Mouse (Mus musculus) kidney, postnatal 4 days (tissue): ENCODE data around the gene Cckbr.
"Not testable (repeated sequence)": the region's sequence is repeated elsewhere in the genome, so short reads cannot be mapped to it uniquely, and the experiment has no call there.

ENCODE experiments used
- DNase-seq, 2 experiments: peaks; one replicate each; pipeline ENCODE4 v3.0.0; 2021; ENCODE audit warnings: mixed read lengths in 2 of 2

Gene Cckbr

DNA sequence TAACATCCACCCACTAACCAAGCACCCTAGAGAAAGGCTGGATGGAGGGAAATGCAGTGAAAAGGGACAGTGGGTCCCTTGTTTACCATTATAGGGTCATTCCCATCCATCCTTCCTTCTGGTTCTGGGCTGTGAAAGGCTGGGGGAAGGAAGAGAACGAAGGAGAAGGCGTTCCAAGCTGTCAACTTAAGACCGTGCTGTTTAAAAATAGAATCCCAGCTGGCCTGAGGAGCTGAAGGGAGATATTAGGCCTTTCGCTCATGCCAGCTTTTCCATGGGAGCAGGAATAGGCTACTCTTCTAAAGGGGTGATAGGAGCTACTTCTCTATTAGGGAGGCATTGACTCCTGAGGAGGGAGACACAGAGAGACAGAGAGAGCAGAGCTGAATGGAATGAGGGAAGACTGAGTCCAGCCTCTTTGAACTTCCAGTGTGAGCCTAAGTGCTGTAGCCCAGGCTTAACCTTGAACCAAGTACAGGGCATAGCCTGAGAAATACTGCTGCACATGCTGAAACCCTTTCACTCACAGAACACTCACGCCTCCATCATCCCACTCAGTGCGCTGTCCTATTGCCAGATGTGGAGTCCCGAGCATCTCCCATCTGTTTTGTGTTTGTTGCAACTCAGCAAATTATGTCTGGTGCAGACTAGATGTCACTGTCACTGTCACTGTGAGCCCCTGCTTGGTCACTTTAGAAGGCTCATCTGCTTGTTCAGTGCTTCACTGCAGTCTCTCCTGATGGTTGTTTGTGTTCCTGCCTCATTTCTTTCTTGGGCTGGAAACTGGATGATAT lies 12.6 kb downstream of the Cckbr start:
- no peak for DNase-seq

DNA sequence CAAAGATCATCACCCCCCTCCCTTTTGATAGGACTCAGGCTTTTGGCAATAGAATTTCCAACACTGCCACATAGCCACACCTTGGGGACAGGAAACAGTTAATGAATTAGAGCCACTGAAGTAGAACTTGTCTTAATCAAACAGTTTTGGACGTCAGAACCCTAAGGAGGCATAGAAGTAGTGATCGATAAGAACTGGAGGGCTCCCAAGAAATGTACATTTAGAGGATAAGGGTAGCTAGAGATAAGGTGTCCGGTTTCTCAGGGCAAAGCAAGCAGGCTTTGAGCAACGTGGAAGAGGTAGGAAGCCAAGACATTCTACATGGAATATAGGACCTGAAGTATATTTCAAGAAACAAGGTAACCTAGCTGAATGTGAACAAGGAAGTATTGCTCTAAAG lies 15.9 kb downstream of the Cckbr start:
- DNase-seq: no peak

DNA sequence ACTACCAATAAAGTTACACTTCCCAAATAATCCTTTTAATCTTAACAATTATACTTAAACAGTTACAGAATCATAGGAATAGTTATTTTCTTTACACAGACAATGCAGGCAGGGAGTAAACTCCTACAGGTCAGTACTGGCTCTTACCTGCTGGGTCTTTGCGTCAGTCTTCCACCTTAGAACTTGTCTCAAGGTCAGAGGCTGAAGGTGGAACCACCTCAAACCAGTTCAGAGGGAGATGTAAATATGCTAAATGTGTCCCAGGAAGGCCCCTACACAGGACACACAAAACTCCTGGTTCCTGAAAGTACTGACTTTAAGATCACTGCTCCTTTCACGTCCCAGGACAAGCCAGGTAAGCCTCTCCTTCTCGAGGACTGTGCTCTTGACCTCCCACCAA lies 19.5 kb downstream of the Cckbr start:
- DNase-seq: no peak

GRCm38 (mm10) chr7:105453345-105453744 lies 27.8 kb downstream of the Cckbr start:
- not testable (repeated sequence) for DNase-seq

- DNase-seq: no peak
Observed at GRCm38 (mm10) chr7:105458546-105458945, 33.0 kb downstream of the Cckbr start.

DNA sequence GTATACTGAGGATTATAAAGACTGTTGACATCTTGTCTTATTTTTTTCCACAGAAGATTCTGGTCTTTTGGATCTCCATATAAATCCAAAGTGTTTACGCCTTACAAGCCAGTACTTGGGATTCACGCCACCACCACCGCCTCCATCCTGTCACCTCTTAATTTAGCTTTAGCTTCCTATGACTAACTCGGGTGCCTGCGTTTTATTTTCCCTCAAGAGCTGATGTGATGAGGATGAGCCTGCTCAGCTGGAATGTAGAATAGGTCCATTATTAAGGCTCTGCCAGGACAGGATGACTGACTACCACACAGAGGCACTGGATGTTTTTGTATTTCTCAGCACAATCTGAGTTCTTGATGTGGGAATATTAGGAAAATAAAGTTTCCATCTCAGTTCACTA lies 40.0 kb downstream of the Cckbr start:
- not testable (repeated sequence) for DNase-seq

- DNase-seq: no peak
Observed at GRCm38 (mm10) chr7:105472607-105473006, 47.1 kb downstream of the Cckbr start.

DNA sequence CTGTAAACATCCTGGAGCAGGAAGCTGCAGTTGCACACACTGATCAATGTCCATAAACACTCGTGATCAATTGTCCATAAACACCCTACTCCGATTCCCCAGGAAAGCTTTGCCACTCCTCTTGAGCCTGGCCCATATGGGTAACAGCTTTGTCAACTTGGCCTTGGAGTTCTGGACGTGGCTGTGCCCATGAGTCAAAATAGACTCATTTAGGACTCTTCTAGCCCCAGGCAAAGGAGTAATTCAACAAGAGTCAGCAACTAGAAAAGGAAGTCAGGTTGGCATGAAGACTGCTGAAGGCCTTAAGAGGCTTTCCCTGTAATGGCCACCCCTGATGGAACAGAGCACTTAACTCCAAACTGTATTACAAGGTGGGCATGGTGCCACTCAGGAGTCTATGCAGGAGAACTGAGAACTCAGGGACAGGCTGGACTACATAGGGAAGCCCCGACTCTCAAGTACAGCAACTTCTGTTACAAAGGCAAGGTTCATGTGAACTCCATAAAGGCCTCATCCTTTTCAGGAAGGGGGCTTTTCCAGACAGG lies 49.3 kb downstream of the Cckbr start:
- DNase-seq: no peak

GRCm38 (mm10) chr7:105475396-105475949 lies 49.9 kb downstream of the Cckbr start:
- DNase-seq: no peak

DNA sequence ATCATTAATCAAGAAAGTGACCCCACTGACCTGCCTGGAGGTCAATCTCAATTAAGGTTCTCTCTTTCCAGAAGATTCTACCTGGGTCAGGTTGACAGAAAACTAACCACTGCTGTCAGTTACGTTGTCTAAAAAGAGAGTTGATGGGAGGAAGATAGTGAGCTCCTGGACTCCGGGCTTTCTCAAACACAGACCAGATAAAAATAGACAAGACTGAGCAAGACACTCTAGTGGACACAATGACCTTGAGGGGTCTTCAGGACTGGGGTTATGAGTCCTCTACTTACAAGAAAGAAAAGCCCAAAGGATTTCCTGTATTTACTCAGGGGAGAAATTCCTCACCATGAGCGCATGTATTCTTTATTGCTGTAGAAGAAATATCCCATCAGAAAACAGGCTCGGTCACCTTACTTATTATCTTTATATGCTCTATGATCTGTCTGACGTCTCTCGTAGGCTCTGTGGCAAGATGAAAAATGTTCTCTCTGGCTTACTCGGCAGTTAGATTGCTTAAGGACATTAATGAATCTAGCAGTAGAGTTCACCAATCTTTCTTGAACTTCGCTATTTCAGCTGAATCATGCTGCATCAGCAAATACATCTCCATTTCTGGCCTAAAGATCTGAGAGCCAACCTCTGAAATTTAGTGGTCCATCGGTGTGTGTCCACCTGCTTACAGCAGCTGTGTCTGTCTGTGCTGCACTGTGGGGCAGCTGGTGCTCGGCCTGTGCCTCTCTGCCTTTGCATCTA lies 51.3 kb downstream of the Cckbr start:
- no peak for DNase-seq

- no peak for DNase-seq
Observed at GRCm38 (mm10) chr7:105477433-105477700, 51.8 kb downstream of the Cckbr start.

DNA sequence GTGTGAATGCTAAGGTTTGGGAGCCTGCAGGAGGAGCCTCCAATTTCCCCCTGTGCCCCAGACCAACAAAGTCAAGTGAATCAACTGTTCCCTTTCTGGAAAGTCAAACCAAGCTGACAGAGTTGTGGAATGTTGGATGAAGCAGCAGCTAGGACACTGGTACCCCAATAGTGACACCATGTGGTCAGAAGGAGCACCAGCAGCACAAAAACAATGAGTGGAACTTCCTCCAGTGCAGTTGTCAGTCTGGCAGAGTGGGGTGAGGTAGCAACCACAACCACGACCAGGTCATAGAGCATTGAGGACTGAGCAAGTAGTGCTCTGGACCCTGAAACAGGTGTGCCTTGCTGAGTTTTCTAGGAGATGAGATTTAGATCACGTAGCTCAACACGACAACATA lies 52.3 kb downstream of the Cckbr start:
- peak; percentile 50 to 62 for DNase-seq

GRCm38 (mm10) chr7:105478344-105478743 lies 52.8 kb downstream of the Cckbr start:
- DNase-seq: no peak

- no peak for DNase-seq
Observed at GRCm38 (mm10) chr7:105479232-105479631, 53.7 kb downstream of the Cckbr start.

DNA sequence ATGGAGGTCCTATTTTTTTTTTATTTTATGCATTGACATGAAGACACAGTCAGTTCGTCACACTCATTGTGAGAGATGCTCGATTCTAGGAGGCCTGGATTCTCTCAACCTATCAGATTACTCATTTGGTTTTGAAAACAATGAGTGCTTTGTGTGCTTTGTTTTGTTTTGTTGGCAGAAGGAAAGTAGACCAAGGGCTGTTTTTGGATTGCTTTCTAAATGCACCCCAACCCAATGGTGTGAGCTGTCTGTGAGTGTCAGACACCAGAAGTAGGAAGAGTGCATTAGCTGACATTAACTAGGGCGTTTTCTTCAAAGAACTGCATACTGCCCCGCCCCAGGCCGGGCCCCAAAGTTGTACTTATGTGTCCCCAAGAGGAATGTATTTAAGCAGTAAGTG lies 54.5 kb downstream of the Cckbr start:
- no peak for DNase-seq

DNA sequence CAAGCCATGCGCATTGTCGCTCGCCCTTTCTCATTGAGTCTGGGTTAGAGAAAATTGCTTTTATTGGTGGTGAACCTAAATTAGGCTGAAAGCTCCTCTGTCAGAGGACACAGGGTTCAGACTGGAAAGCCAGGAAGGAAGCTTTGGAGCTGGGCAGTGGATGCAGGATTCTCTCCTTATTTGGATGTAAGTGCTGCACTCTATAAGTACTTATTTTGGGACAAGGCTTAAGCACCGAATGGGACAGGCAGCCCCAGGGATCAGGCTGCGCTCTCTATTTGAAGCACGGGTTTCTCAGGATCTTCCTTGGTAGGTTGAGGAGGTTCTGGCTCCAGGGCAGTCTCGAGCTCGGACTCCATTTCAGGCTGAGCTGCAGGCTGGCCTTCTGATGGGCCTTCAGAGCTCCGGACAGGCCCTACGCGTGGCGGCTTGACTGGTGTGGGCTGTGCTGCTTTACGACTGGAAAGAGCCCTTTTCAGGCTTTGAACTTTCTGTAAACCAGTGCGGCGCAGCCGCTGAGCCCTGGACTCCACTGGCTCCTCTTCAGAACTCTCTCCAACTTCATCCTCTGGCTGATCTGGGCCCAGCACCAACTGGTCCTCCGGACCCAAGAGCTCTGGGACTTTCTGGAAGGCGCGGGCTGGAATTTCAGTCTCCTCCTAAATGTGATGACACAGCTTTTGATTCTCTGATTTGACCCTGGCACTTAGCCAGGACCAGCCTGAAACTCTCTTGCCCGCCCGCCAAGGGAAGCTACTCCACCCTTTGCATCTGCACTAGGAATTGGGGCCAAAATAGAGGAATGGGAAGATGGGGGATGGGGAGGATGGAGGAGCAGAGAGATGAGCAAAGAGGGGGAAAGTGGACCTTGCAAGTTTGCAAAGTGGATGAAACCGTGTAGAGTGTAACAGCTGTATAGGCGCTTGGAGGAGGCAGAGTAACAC lies 55.3 kb downstream of the Cckbr start:
- DNase-seq: peak; percentile 39 to 60

GRCm38 (mm10) chr7:105481505-105482411 lies 56.2 kb downstream of the Cckbr start, which contains the start of gene Cavin3:
Gene Cavin3 (minus strand): TSS chr7:105482300.
- DNase-seq: peak; percentile 79 to 87

DNA sequence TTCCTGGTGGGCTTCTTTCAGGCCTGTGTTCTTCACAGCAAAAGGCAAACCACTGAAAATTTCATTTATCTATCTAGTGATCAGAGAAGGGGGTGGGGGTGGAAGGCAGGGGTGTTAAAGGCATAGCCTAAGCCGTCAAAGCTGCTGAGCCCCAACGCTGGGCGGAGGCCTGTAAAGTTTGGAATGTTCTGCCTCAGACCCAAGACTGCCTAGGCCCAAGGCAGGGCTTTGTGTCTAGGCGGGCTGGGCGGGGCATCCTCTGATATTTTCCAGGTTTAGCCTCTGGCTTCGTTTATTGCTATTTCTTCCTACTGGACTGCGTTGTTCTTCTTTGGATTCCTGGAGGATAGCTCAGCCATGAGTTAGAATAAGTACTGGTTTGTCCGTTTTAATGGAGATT lies 56.9 kb downstream of the Cckbr start:
- DNase-seq: peak; percentile 51 to 70

- peak in 1 of 2 experiments; percentile 6 for DNase-seq
Observed at GRCm38 (mm10) chr7:105485029-105485428, 59.5 kb downstream of the Cckbr start.

DNA sequence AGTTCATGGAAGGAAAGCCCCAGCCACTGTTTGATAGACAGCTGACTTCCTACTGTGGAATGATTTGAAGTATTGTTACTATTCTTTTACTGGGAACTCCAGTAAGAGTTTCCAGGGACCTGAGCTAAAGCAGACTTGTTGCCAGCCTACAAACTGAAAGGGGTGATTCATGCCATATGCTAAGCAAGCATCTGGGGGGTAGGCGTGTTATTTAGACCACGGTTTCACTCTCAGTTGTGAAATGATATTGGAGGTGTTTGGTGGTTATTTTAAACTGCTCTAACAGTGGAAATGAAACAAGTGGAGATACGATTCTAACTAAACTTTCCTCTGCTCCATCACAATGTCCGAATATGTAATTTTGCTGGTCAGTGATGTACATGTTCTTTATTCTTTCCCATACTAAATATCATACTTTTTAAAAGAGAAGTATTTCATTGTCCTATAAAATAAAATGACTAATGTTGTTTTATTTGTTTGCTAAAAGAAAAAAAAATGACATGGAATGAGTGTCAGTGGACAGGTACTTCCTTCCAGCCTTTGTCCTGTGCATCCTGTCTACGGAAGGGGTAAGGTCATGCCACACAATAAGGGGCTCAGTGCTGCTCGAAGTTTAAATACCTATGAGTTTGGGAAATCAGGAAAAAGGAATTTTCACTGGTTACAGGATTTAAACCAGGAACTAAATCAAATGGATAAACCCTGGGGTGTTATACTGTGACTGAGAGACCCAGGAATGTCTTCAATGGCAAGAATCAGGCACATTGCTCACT lies 61.8 kb downstream of the Cckbr start:
- DNase-seq: no peak

DNA sequence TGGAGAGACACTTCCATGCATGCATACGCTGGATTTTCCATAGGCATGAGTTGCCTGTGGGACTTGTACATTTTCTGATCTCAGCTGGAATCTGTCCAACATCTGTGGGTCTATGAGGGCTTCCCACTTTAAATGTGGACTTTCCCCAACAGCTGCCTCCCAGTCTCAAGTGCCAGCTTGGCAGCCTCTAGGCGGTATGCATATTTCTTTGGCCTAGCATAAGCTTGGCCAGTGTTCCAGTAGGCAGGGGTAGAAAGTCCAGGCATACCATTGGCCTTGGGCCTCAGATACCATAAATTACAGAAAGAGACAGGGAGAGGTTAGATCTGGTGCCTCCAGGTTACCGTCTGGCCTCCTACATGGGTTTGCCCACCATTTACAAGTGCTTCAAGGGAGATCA lies 72.3 kb downstream of the Cckbr start:
- DNase-seq: no peak
